ENCODE assay signal across 15 mouse cellular contexts in the genomic region with DNA sequence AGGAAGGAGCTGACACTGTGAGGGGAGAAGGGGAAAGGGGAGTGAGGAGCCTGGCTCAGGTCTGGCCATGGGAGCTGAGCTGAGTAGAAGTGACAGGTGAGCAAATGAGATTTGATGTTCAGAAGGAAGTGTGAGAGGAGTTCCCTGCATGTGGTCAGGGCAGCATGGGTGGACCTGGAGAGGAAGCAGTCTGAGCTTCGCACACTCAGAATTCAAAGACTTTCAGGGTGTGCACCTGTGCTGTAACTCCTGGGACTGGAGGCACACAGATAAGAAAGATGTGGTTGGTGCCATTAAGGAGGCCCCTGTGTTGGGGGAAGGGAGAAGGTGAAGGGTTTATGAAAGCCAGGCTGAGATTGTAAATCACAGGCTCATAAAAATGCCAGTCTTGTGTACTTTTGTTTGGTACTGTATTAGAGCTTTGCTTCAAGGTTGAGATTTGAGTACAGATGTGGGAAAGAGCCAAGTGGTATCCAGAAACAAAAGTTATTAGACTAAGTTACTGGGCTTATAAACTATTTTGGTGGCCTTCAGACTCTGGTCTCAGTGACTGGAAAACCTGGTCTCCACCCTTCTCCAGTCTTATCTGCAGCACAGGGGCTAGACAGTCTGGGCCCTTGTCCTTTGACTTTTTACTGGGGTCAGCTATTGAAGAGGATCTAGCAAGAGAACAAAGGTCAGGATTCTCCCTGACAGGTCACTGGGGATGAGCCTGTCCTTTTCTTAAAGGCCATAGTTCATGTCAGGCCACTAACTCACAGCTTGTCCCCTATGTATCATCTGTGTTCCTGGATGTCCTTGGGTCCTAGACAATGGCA. TPM values are rescaled to one million over a fixed set of nuclear protein-coding genes. Genes with fewer than 3 reads are reported as not detected.
DNase-seq lines count a peak whose midpoint lies in the region; ATAC-seq lines count a peak whose summit lies in the region.
"Had no signal": no experiment of that assay in that cellular context is flagged by ENCODE, and none has a peak within 500 bp of the region (broad histone marks: within the 10 kb centered on the region; RNA-seq: fewer than 3 reads in every experiment).

No protein-coding gene starts in this region.

- peaks cover 25% of the 10 kb centered on the region for H3K4me1 ChIP-seq in intestine, embryonic 16.5 days (ENCODE audit: control insufficient read depth, insufficient read depth, low read length)
- H3K4me1 ChIP-seq in stomach, embryonic 16.5 days (ENCODE audit: control insufficient read depth, insufficient read depth, low read length), result no peaks in the 10 kb centered on the region
- H3K4me1 ChIP-seq in hindbrain, embryonic 13.5 days (replicated peaks), result peaks cover 3% of the 10 kb centered on the region; the same call in 1 of the 2 replicates
- H3K4me1 ChIP-seq: liver, embryonic 15.5 days had no signal

- H3K9me3 ChIP-seq in intestine, embryonic 16.5 days (ENCODE audit: control insufficient read depth, low read length), result no peaks in the 10 kb centered on the region
- no peaks in the 10 kb centered on the region for H3K9me3 ChIP-seq in stomach, embryonic 16.5 days (replicated peaks; ENCODE audit: control insufficient read depth, low read length)
- no peaks in the 10 kb centered on the region for H3K9me3 ChIP-seq in hindbrain, embryonic 13.5 days
- H3K9me3 ChIP-seq: forebrain, embryonic 12.5 days; liver, embryonic 15.5 days; neural tube, embryonic 13.5 days had no signal

- peak; percentile 28 for DNase-seq in adrenal gland, adult 2 months
- no peak for DNase-seq in adrenal gland, postnatal 14 days
- peak; percentile 46 for DNase-seq in testis, postnatal 14 days (ENCODE audit: low spot score)
- no peak for DNase-seq in testis, postnatal 10 days (ENCODE audit: low spot score)
- DNase-seq in heart, adult 18-20 months, result no peak
- DNase-seq: cerebellum, postnatal 14 days; kidney, adult 2 months; lung, postnatal 10 days; thymus, adult 18-20 months had no signal

- H3K27ac ChIP-seq in intestine, embryonic 16.5 days (ENCODE audit: low read length), result peak overlapping the region; percentile 79
- H3K27ac ChIP-seq in stomach, embryonic 16.5 days (ENCODE audit: low read length), result 0 out of 2 replicates have a peak overlapping the region, but pooled peaks have one; percentile 21
- H3K27ac ChIP-seq in hindbrain, embryonic 13.5 days, result no peak overlapping the region
- H3K27ac ChIP-seq: forebrain, embryonic 12.5 days; liver, embryonic 15.5 days; neural tube, embryonic 13.5 days had no signal

- H3K27me3 ChIP-seq in intestine, embryonic 16.5 days (replicated peaks; ENCODE audit: control insufficient read depth, insufficient read depth, low read length), result no peaks in the 10 kb centered on the region
- no peaks in the 10 kb centered on the region for H3K27me3 ChIP-seq in stomach, embryonic 16.5 days (ENCODE audit: control insufficient read depth, insufficient read depth, low read length)
- H3K27me3 ChIP-seq in hindbrain, embryonic 13.5 days, result no peaks in the 10 kb centered on the region
- H3K27me3 ChIP-seq: forebrain, embryonic 12.5 days; liver, embryonic 15.5 days; neural tube, embryonic 13.5 days had no signal

- no peak overlapping the region for H3K9ac ChIP-seq in intestine, embryonic 16.5 days (ENCODE audit: low read depth, low read length)
- no peak overlapping the region for H3K9ac ChIP-seq in stomach, embryonic 16.5 days (ENCODE audit: low read length)
- no peak overlapping the region for H3K9ac ChIP-seq in hindbrain, embryonic 13.5 days
- H3K9ac ChIP-seq: forebrain, embryonic 12.5 days; liver, embryonic 15.5 days; neural tube, embryonic 13.5 days had no signal

- no peak overlapping the region for H3K4me3 ChIP-seq in intestine, embryonic 16.5 days (ENCODE audit: low read length)
- H3K4me3 ChIP-seq in stomach, embryonic 16.5 days (replicated peaks; ENCODE audit: low read length), result no peak overlapping the region
- H3K4me3 ChIP-seq in hindbrain, embryonic 13.5 days, result no peak overlapping the region
- H3K4me3 ChIP-seq: forebrain, embryonic 12.5 days; liver, embryonic 15.5 days; neural tube, embryonic 13.5 days had no signal

- WGBS in intestine, embryonic 16.5 days, result 30% methylated on average over 1 of the region's 1 CpGs
- 34% methylated on average over 1 of the region's 1 CpGs for WGBS in stomach, embryonic 16.5 days
- WGBS in hindbrain, embryonic 13.5 days, result 71% methylated on average over 1 of the region's 1 CpGs

- peak; percentile 98 for ATAC-seq in intestine, embryonic 16.5 days
- peak; percentile 88; the same call in 1 of the 2 replicates for ATAC-seq in stomach, embryonic 16.5 days (ENCODE audit: insufficient read depth, low FRiP score)
- ATAC-seq in hindbrain, embryonic 13.5 days (ENCODE audit: low FRiP score), result no peak

- no peaks in the 10 kb centered on the region for H3K36me3 ChIP-seq in intestine, embryonic 16.5 days (ENCODE audit: control insufficient read depth, insufficient read depth, low read length)
- H3K36me3 ChIP-seq in stomach, embryonic 16.5 days (ENCODE audit: control insufficient read depth, insufficient read depth, low read length), result no peaks in the 10 kb centered on the region
- H3K36me3 ChIP-seq in hindbrain, embryonic 13.5 days, result no peaks in the 10 kb centered on the region
- H3K36me3 ChIP-seq: forebrain, embryonic 12.5 days; liver, embryonic 15.5 days; neural tube, embryonic 13.5 days had no signal

- no peak overlapping the region for H3K4me2 ChIP-seq in intestine, embryonic 16.5 days (ENCODE audit: low read depth, low read length)
- no peak overlapping the region for H3K4me2 ChIP-seq in stomach, embryonic 16.5 days (ENCODE audit: low read depth, low read length)
- H3K4me2 ChIP-seq in hindbrain, embryonic 13.5 days, result no peak overlapping the region
- H3K4me2 ChIP-seq: forebrain, embryonic 12.5 days; liver, embryonic 15.5 days; neural tube, embryonic 13.5 days had no signal

RNA-seq across cellular contexts. Expression of a gene that starts 13.0 kb away (rescaled TPM):
- total RNA-seq in adrenal gland, adult 2 months (2021), result 10 to 100 TPM; 11.2 to 12.1 TPM
- 10.8 and 15.2 TPM in 2 replicates for polyA plus RNA-seq in adrenal gland, adult 2 months (2012; rRNA removed)
- 13.1 and 15.7 TPM in 2 replicates for total RNA-seq in adrenal gland, postnatal 14 days (2021)
- 20.2 and 22.3 TPM in 2 replicates for polyA plus RNA-seq in intestine, embryonic 16.5 days (2015; fragmentation: Nextera tagmentation; extraction: Ambion mirVana)
- polyA plus RNA-seq in stomach, embryonic 16.5 days (2015; fragmentation: Nextera tagmentation; extraction: Ambion mirVana), result 14.0 and 15.7 TPM in 2 replicates
- 8.5 and 11.4 TPM in 2 replicates for polyA plus RNA-seq in hindbrain, embryonic 13.5 days (2015; fragmentation: Nextera tagmentation; extraction: Ambion mirVana)
- 10 to 100 TPM; 12.6 to 13.0 TPM for total RNA-seq in heart, adult 18-20 months (2021)

Comparison
In these comparisons a context has a peak if more than half of its experiments do, and no peak if none do; other contexts are left out.
1. DNase-seq: peak in adrenal gland, adult 2 months (single experiment) and testis, postnatal 14 days (single experiment); none in adrenal gland, postnatal 14 days (single experiment), testis, postnatal 10 days (single experiment) and heart, adult 18-20 months (0 of 2).